Mouse (Mus musculus) CD4-positive, CD25-positive, alpha-beta regulatory T cell, adult 2 months (primary cell): Measurements from ENCODE around the gene Hand1.
"Not testable (repeated sequence)": the region's sequence is repeated elsewhere in the genome, so short reads cannot be mapped to it uniquely, and the experiment has no call there.

Experiments used
- DNase-seq: peaks from one replicate; pipeline ENCODE4 v3.0.0-alpha.2; 2012; ENCODE audit warnings: low read depth, low spot score

Hand1 gene

DNA sequence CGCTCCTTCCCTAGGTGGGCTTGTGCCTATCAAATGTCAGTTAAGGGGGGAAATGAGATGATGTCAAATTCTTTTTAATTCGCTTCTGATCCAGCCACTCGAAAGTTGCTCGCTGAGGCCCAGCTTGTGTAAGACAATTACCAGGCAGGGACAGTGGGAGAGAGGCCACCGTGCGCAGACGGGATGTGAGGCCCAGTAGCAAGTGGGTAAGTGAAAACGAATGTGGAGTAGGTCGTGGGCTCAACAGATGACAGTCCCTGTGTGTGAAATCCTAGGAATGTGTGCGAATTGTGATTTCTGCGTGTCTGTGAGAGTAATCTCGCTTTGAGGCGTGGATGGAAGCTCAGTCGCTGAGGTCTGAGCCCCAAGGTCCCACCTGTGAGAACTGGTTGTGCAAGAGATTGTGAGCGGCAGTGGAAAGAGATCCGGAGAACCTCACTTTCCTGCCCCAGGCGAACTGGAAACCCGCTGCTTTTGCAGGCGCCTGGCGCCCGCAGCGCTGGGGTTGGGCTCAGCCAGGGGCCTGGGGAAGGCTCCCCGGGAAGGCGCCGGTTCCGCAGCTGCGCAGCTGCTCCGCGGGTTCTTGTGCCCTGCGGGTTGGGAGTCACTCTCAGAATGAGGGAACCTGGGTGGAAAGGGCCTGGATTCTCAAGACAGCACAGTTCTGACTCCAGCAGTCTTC lies 819 bp upstream of the Hand1 start:
- DNase-seq, result no peak

DNA sequence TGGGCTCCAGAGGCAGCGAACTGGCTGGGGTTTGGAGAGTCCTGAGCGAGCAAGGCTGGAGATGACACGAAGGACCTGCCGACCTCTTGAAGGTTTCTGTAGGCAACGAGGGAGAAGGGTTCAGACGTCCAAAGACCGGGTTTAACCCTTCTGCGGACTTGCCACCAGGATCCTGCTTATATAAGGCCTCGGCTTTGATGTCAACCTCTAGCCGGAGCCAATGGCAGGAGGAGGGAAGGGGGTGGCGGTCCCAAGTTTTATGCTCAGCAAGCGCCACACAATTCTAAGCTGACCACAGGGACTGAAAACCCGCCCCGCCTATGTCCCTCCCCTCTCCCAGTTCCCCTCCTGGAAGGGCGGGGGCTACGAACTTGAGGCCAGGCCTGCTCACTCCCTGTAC lies 757 bp downstream of the Hand1 start:
- DNase-seq, result no peak

DNA sequence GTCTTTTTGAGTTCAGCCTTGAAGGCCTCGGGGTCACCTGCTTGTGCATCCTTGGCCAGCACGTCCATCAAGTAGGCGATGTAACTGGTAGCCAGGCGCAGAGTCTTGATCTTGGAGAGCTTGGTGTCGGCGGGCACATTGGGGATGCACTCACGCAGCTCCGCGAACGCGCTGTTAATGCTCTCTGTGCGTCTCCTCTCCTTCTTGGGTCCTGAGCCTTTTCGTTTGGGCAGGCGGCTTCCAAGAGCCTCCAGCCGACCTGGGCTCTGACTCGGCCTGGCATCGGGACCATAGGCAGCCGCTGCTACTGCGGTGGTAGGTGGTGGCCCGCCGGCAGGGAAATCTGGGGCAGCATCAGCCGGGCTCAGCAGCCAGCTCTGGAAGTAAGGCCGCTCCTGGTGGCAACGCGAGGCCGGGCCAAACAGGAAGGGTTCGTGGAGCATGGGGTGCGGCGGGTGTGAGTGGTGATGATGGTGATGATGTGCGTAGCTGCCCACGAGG lies 1.3 kb downstream of the Hand1 start:
- DNase-seq, result no peak

DNA sequence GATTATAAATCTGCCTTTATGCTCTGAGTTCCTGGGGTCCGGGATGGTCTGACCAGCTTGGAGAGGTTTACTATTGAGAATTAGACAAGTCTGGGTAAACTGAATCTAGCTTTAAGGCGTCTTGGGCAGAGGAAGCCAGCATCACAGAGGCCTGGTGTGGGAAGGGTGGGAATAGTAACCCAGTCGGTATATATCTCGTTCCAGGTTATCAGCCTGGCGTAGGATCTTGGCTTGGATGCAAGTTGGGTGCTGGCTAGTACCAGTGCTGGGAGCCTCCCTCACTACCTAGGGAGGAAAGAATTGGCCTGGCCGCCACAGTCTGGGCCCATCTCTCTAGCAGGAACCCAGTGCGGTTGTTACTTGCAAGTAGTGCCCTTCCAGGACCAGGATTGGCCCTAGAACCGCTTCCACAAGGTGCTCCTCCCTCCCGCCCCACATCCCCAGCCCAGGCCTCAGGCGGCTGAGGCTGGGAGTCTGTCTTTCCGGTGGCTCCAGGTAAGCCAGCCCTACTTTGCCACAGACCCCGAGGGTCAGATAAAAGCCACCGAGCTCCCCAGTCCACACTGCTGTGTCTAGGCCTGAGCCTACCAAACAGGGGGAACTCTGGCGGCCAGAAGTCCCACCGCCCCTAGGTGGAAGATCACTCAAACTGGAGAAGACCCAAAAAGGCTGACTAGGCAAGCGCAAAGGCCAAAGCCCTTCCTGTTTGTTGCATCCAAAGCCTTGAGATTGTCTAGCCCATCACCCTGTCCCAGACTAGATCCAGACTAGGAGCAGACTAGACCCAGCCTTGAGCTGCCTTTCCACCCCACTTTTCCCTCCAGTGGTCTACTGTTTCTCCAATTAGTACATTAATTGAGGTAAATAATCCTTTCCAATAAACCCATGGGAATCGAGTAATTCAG lies 2.5 kb downstream of the Hand1 start:
- DNase-seq, result no peak

DNA sequence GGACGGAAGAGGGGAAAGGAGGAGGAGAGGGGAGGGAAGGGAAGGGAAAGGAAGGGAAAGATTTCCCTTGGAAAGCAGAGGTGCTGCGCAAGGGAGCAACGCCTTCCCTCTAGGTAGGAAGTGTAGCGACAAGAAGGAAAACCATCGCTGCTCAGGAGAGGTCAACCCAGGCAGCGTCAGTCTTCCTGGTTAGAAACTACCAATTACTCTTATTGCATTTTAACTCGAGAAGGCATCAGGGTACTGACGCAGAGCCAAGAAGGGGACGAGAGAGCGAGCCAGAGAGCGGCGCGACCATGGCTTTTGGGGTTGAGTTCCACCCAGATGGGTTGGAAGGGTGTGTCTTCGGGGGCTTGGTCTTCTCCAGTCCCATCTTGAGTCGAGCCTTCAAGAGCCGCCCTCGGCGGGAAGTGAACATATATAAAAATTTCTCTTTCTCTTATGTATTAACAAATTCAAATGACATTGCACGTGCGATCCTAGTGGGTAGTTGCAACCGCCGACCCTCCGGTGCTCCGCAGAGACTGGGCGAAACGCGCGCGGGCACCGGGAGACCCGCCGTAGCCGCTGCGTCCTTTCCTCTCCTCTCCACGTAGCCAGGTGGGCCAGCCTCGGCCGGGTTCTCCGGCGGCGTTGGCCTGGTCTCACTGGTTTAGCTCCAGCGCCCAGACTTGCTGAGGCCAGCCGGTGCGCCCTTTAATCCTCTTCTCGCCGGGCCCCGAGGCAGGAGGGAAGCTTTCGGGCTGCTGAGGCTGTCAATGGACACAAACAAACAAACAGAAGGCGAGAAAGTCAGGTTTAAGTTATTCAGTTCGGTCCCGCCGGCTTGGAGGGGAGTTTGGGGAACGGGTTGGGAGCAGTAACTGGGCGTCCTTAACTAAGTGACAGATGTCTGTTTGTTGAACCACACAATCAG lies 3.4 kb downstream of the Hand1 start:
- no peak for DNase-seq

DNA sequence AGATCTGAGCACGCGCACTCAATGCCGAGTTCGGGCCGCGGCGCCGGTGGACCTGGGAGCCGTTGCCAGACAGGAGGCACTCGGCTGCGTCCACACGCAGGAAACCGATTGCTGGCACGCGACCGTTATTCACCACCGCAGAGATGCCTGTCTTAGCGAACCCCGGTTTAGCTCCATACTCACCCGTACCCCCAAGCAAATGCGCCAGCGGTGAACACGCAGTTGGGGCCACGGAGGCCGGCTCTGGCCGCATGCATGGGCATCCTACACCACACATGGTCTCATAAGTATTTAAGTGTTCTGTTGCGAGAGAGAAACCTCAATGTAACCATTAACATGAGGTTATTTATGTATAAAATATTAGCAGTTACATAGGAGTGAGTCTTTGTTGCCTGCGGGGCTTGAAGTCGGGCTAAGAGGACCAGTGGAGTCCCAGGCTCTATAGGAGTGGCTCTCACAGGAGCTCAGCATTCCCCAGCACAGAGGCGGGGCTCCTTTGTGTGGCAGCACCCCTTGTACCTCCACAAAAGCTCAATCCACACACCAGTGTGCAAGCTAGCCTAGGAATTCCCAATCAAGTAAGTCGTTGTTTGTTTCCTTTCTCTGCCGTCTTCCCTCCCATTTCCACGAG lies 4.6 kb downstream of the Hand1 start:
- DNase-seq, result peak; percentile 39

DNA sequence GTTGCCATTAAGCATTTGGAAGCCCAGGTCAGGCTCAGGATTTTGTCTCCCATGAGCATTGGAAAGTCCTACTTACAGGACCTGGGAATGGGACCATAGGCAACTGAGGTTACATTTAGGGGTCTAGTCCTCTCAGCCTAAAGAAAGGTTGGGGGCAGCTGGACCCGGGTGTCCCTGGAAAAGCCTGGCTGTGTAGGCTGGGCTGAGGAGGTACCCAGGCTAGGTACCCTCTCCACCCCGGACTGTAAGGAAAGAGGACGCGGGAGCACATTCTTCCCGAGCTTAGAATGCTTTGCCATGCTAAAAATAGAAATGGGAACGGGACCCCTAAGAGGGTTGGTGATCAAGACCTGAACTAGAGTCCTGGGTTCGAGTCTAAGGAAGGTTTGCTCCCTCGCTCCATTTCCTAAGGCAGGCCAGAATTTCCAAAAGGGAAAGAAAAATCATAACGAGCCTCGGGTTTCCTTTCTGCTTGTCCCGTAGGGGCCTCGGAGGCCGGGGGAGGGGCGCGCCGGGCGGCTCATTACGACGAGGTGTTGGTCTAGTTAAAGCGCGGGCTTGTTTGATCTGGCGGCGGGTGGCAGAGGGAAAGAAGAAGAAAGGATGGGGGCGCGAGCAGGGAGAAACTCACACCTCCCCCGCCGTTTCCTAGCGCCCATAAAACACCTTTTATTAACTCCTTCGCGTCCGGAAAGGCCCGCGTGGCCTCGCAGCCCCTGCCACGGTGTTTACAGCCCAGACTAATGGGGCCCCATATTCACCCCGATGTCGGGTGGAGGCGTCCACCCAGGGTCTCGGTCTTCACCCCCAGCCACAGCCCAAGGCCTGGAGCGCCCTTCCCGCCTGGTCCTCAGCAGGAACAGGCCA lies 5.3 kb downstream of the Hand1 start:
- DNase-seq, result peak; percentile 34

DNA sequence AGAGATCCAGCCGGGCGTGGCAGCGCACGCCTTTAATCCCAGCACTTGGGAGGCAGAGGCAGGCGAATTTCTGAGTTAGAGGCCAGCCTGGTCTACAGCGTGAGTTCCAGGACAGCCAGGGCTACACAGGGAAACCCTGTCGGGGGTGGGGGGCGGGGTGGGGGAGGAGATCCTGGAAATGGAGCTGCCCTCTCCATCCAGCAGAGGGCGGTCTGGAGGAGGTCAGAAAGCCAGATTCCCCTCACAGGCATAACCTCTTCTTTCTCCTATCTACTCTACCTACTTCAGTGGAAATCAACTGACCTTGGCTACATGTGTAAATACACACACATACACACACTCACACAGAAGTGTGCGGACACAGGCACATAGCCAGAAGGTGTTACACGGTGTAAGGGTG lies 7.4 kb downstream of the Hand1 start:
- peak; percentile 38 for DNase-seq

DNA sequence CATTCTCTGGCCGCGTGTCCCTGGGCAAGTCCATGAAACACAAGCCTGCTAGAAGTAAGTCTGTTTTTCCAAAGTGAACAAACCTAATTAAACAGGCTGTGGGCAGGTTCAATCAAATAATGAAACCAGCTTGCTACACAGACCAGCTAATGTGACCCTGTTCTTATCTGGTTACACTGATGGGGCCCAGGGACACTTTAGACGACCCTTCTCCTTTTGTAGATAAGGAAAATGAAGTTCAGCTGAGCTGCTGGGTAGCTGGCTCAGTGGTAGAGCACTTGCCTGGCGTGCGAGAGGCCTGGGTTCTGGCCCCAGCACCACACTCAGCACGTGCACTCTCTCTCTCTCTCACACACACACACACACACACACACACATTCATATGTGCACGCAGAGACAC lies 8.9 kb downstream of the Hand1 start:
- DNase-seq, result no peak

DNA sequence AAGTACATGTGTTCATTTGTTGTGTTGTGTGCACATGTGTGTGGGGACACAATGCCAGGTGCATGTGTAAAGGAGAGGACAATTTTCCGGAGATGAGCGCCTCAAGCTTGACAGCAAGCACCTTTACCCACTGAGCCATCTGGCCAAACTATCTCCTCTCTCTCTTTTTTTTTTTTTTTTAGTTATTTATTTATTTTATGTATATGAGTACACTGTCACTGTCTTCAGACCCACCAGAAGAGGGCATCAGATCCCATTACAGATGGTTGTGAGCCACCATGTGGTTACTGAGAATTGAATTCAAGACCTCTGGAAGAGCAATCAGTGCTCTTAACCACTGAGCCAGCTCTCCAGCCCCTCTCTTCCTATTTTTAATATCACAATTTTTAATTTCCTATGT lies 9.5 kb downstream of the Hand1 start:
- not testable (repeated sequence) for DNase-seq

DNA sequence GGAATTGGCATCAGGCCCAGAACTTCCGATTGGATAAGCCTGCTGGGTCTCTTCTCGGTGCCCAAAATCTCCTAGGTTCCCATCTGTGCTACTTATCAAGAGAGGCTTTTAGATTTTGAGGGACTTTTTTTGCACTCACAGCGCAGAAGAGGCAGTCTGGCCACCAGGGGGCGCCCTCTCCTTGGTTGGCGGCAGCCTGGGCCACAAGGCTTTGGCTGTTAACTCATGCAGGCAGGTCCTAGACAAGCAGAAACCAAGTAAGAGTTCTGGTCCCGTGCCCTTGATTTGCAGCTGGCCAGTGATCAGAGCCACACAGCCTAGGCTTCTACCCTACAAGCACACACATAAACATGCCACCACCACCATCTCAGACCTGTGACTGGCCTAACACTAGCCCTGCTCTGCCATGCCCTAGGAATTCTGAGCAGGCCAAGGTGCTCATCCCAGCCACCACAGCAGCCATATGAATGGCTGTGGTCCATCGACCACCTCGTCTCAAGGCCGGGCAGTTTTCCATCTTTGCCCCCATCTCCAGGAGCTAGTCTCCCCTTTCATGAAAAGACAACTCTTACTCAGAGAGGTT lies 12.5 kb downstream of the Hand1 start:
- DNase-seq, result peak; percentile 81

DNA sequence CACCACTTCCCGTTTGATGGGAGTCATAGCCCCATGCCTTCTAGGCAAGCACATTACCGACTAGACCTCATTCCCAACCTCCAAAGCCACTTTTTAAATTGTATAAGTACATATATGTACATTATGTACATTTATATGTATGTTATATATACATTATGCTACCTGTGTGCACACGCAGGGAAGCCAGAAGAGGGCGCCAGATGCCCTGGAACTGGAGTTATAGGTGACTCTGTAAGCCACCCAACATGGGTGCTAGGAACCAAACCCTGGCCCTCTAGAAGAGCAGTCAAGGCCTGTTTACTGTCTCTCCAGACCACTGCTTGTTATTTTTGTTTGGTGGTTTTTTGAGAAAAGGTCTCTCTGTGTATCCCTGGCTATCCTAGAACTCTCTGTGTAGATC lies 14.4 kb downstream of the Hand1 start:
- no peak for DNase-seq

DNA sequence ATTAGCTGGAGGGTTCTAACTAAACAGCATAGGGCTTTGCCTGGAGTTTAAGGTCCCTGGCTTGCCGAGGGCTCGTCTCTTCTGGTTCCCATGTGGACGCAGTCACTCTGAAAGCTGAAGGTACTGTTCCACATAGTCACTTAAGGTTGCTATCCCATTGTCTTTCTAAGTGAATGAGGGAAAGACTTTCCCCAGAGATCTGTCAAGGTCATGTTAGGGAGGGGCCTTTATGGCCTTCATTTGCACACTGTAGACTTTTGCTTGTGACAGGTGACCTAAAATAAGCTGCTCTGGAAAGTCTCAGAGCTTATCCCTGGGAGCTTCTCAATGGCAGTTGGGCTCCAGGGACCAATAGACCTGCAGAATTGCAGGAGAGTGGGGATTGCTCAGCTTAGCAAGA lies 19.0 kb downstream of the Hand1 start:
- DNase-seq, result no peak

DNA sequence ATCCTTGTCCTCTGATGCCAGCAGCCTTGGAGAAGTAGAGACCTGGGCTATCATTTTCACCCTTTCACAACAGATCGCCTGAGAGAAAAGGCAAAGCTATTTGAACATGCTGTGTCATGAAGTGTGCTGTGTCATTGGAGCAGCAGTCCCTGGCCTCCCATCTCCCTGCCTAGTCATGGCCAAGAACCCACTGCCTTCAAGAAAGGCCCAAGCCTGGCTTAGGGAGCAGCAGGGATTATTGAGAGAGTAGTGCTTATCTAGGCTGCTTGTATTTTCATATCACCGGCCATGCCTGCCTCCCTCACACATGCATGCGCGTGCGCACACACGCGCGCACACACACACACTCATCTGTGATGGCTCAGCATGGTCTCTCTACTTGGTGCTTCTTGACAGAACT lies 20.4 kb downstream of the Hand1 start:
- DNase-seq, result no peak

DNA sequence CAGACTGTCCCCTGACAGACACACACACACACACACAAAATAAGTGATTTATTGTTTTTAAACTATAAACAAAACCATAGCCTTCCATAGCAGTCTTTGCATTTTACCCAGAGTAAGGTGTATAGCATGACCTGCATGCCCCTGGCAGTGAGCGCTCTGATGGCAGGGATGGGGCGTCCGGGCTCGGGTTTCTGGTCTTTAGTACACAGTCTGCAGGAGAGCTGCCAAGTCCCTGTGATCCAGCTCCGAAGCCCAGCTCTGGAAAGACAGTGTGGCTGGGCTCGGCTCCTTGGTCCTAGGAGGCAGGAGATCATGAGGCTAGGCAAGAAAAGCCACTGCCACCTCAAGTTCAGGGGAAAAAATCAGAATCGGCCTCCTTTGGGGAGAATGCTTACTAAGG lies 21.6 kb downstream of the Hand1 start:
- no peak for DNase-seq

DNA sequence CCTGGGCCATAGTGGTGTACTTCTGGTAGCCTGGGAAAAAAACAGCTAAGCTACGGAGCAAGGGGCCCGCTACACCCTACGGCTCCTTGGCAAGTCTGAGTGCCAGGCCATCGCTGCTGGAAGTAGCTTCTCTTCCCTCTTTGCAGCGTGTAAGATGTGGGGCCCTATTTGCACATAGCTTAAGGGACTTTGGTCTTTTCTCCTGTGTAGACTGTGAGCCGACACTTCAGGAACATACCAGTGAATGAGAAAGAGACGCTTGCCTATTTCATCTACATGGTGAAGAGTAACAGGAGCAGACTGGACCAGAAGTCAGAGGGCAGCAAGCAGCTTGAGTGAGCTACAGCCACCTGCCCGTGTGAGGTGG lies 22.9 kb downstream of the Hand1 start:
- no peak for DNase-seq

DNA sequence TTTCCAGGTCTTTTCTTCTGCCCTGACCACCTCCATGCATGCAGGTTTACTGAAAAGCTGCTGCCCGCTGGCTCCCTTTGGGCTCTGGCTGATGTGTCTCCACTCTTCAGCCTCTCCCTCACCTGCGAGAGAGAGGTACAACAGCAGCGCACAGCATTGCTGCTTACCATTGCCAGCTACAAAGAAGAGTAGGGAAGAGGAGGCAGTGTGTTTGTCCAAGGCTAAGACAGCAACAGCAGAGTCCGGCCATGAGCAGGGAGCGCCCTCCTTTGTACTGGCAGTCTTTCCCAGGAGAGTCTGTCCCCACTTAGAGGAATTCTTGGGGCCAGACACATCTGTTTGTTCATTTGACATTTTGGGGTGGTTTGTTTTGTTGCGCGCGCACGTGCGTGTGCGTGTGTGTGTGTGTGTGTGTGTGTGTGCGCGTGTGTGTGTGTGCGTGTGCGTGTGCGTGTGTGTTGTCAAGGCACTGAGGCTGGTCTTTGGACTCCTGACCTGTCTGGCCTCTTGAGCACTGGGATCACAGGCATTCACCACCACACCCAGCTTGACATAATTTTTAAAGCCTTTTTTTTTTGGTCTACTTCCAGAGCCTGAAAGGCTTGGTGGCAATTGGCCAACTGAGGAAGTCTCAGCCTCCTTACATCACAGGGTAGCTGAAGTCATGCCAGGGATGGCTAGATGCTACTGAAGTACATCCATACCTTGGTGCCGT lies 23.4 kb downstream of the Hand1 start:
- DNase-seq, result no peak

DNA sequence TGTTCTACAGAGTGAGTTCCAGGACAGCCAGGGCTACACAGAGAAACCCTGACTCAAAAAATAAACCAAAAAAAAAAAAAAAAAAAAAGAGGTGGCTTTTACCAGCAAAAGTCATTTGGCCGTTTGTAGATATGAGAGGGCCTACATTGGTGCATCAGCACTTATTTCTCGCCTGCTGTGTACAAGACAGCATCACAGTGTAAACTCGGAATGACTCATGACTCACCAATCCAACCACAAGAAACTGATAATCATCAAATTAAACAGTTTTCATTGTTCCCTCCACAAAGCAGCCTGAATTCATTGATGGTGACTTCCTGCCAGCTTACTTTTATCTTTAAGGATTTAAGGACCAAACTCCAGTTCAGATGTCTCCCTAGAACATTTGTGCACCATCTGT lies 27.6 kb downstream of the Hand1 start:
- peak; percentile 46 for DNase-seq

DNA sequence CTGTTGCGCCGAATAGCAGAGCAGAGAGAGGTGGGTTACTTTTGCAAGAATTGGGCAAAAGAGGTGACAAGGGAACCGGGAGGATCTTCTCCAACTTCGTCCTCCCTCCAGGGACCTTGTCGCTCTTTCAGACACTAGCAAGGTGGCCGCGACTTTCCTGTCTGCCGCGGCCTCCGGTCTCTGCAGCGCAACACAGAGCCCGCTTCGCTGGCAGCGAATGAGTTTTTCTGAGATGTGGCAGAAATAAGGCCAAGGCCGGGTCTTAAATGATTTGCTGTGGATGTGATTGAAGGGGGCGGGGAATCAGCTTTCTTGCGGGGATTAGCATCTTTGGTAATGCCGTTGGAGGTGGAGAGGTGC lies 30.1 kb downstream of the Hand1 start:
- peak; percentile 48 for DNase-seq
